11 mouse cellular contexts compared by ENCODE assay signal in genomic region chr9:23242911-23243310, GRCm38 (mm10). TPM values are rescaled to one million over a fixed set of nuclear protein-coding genes. Genes with fewer than 3 reads are reported as not detected.
DNase-seq lines count a peak whose midpoint lies in the region; ATAC-seq lines count a peak whose summit lies in the region.
"Had no signal": no experiment of that assay in that cellular context is flagged by ENCODE, and none has a peak within 500 bp of the region (broad histone marks: within the 10 kb centered on the region; RNA-seq: fewer than 3 reads in every experiment).

No protein-coding gene starts in this region.

- no peak overlapping the region for H3K4me2 ChIP-seq in heart, embryonic 11.5 days
- H3K4me2 ChIP-seq: forebrain, embryonic 15.5 days had no signal

- peaks cover 4% of the 10 kb centered on the region; the same call in 1 of the 2 replicates for H3K4me1 ChIP-seq in heart, embryonic 11.5 days (ENCODE audit: control insufficient read depth, insufficient read depth, low read length)
- H3K4me1 ChIP-seq: forebrain, embryonic 15.5 days had no signal

- 72% methylated on average over 3 of the region's 3 CpGs for WGBS in heart, embryonic 11.5 days (ENCODE audit: insufficient replicate concordance)

- no peak overlapping the region for H3K9ac ChIP-seq in heart, embryonic 11.5 days (ENCODE audit: low read depth, low read length)
- H3K9ac ChIP-seq: forebrain, embryonic 15.5 days; liver, embryonic 14.5 days had no signal

- peak; percentile 33 to 38 for DNase-seq in heart, postnatal 14 days
- peak; percentile 63 to 64 for DNase-seq in right cerebral cortex, adult 2 months (ENCODE audit: low spot score in 2 of 2)
- DNase-seq in right cerebral cortex, postnatal 25 days, result no peak
- DNase-seq in gastrocnemius, postnatal 14 days, result peak; percentile 38
- DNase-seq in right cerebral cortex, postnatal 14 days, result peak; percentile 45
- no peak for DNase-seq in testis, postnatal 10 days (ENCODE audit: low spot score)
- DNase-seq in embryo, embryonic 10 days (ENCODE audit: low spot score), result no peak

- no peaks in the 10 kb centered on the region for H3K27me3 ChIP-seq in heart, embryonic 11.5 days (ENCODE audit: control insufficient read depth, insufficient read depth, low read length)
- H3K27me3 ChIP-seq: forebrain, embryonic 15.5 days had no signal

- no peak overlapping the region for H3K4me3 ChIP-seq in heart, embryonic 11.5 days (ENCODE audit: low read depth, low read length)
- H3K4me3 ChIP-seq: forebrain, embryonic 15.5 days; hindbrain, embryonic 10.5 days had no signal

- H3K9me3 ChIP-seq in heart, embryonic 11.5 days (replicated peaks; ENCODE audit: control insufficient read depth, low read length), result no peaks in the 10 kb centered on the region
- H3K9me3 ChIP-seq: forebrain, embryonic 15.5 days; hindbrain, embryonic 10.5 days had no signal

- ATAC-seq in heart, embryonic 11.5 days (replicated peaks; ENCODE audit: insufficient number of reproducible peaks, low FRiP score, low TSS enrichment), result no peak
- ATAC-seq: forebrain, embryonic 15.5 days had no signal

- H3K27ac ChIP-seq in heart, embryonic 11.5 days (ENCODE audit: low read depth, low read length), result no peak overlapping the region
- H3K27ac ChIP-seq: forebrain, embryonic 15.5 days; hindbrain, embryonic 10.5 days; liver, embryonic 14.5 days had no signal

- no peaks in the 10 kb centered on the region for H3K36me3 ChIP-seq in heart, embryonic 11.5 days (ENCODE audit: control insufficient read depth, insufficient read depth, low read length)
- H3K36me3 ChIP-seq: forebrain, embryonic 15.5 days; hindbrain, embryonic 10.5 days had no signal

- intact Hi-C loops in heart, postnatal 14 days (cut with DNase I), result loop anchor here (10.0 kb wide), 1 partner anchor 152 kb away; no protein-coding TSS in a partner anchor
- intact Hi-C loops in gastrocnemius, postnatal 14 days (cut with DNase I; ENCODE audit: low total_unique reads), result no loop called here

RNA-seq across cellular contexts. Expression of gene Bmper, which starts 20.0 kb away (rescaled TPM):
- total RNA-seq in heart, postnatal 14 days (2021), result 1 to 10 TPM; 3.3 to 4.2 TPM
- polyA plus RNA-seq in heart, embryonic 11.5 days (2014; fragmentation: Nextera tagmentation; extraction: Ambion mirVana), result 10.9 and 14.8 TPM in 2 replicates
- total RNA-seq in gastrocnemius, postnatal 14 days (2021), result 1 to 10 TPM; 5.7 to 7.6 TPM

Comparison
In these comparisons a context has a peak if more than half of its experiments do, and no peak if none do; other contexts are left out.
1. DNase-seq: peak in heart, postnatal 14 days (2 of 2), right cerebral cortex, adult 2 months (2 of 2), gastrocnemius, postnatal 14 days (single experiment) and right cerebral cortex, postnatal 14 days (single experiment); none in right cerebral cortex, postnatal 25 days (single experiment), testis, postnatal 10 days (single experiment) and embryo, embryonic 10 days (single experiment).